19 mouse cellular contexts compared by ENCODE assay signal in the genomic region with DNA sequence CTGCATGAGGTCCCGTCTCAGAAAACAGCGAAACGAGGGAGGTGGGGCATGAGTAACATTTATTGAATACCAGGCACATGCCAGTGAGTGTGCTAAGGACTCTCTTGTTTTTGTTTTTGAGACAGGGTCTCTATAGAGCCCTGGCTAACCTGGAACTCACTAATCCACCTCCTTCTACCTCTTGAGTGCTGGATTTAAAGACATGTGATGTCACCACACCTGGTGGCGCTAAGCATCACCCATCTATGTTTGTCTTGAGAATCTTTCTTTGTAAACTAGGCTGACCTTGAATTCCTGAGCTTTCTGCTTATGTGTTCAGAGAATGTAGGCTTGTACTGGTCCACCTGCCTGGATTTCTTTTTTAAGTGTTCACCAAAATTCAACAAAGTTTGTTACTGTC. TPM values are rescaled to one million over a fixed set of nuclear protein-coding genes. Genes with fewer than 3 reads are reported as not detected.
DNase-seq lines count a peak whose midpoint lies in the region; ATAC-seq lines count a peak whose summit lies in the region.
"Had no signal": no experiment of that assay in that cellular context is flagged by ENCODE, and none has a peak within 500 bp of the region (broad histone marks: within the 10 kb centered on the region; RNA-seq: fewer than 3 reads in every experiment).

No protein-coding gene starts in this region.

- no peaks in the 10 kb centered on the region for H3K27me3 ChIP-seq in liver, embryonic 13.5 days
- H3K27me3 ChIP-seq in liver, embryonic 12.5 days (replicated peaks) = no peaks in the 10 kb centered on the region
- H3K27me3 ChIP-seq: forebrain, embryonic 12.5 days; heart, embryonic 15.5 days; limb, embryonic 15.5 days; midbrain, embryonic 12.5 days; neural tube, embryonic 12.5 days had no signal

- H3K79me2 ChIP-seq in macrophage (ENCODE audit: inconsistent target) = peaks cover 100% of the 10 kb centered on the region

- H3K4me1 ChIP-seq in liver, embryonic 13.5 days (replicated peaks) = peaks cover 47% of the 10 kb centered on the region
- H3K4me1 ChIP-seq in liver, embryonic 12.5 days = peaks cover 61% of the 10 kb centered on the region
- H3K4me1 ChIP-seq: forebrain, embryonic 12.5 days; midbrain, embryonic 12.5 days; neural tube, embryonic 12.5 days had no signal

- no peak for ATAC-seq in liver, embryonic 13.5 days (ENCODE audit: low read depth)
- ATAC-seq in liver, embryonic 12.5 days = no peak
- ATAC-seq: hindbrain, postnatal 0 days had no signal

- intact Hi-C loops in left cerebral cortex, postnatal 4 days (cut with DNase I) = no loop called here

- DNase-seq in liver, embryonic 13.5 days = no peak
- DNase-seq in B cell, adult 2 months = peak; percentile 29 to 30
- DNase-seq in ZHBTc4 (ENCODE audit: low read depth, low spot score) = peak; percentile 57
- DNase-seq in left cerebral cortex, adult 11 months (ENCODE audit: low spot score) = no peak
- no peak for DNase-seq in left cerebral cortex, postnatal 4 days
- DNase-seq: adrenal gland, postnatal 10 days; cerebellum, adult 8-10 months; kidney, postnatal 10 days; layer of hippocampus, postnatal 36 days; lung, postnatal 14 days had no signal

- H3K9ac ChIP-seq in liver, embryonic 13.5 days = no peak overlapping the region
- no peak overlapping the region for H3K9ac ChIP-seq in liver, embryonic 12.5 days
- H3K9ac ChIP-seq: forebrain, embryonic 12.5 days; heart, embryonic 15.5 days; limb, embryonic 15.5 days; midbrain, embryonic 12.5 days; neural tube, embryonic 12.5 days had no signal

- no peaks in the 10 kb centered on the region for H3K9me3 ChIP-seq in liver, embryonic 13.5 days (replicated peaks)
- no peaks in the 10 kb centered on the region for H3K9me3 ChIP-seq in liver, embryonic 12.5 days (replicated peaks)
- H3K9me3 ChIP-seq: forebrain, embryonic 12.5 days; heart, embryonic 15.5 days; limb, embryonic 15.5 days; midbrain, embryonic 12.5 days; neural tube, embryonic 12.5 days had no signal

- WGBS in liver, embryonic 13.5 days (ENCODE audit: insufficient replicate concordance) = 63% methylated on average over 4 of the region's 4 CpGs
- WGBS in liver, embryonic 12.5 days (ENCODE audit: insufficient replicate concordance) = 60% methylated on average over 4 of the region's 4 CpGs
- 59% methylated on average over 4 of the region's 4 CpGs for WGBS in macrophage (ENCODE audit: missing documents)

- peak overlapping the region; percentile 43 for H3K27ac ChIP-seq in liver, embryonic 13.5 days
- H3K27ac ChIP-seq in liver, embryonic 12.5 days = no peak overlapping the region
- peak overlapping the region; percentile 78; the same call in 1 of the 2 replicates for H3K27ac ChIP-seq in macrophage
- H3K27ac ChIP-seq: forebrain, embryonic 12.5 days; heart, embryonic 15.5 days; hindbrain, postnatal 0 days; layer of hippocampus, adult 2 months; limb, embryonic 15.5 days; midbrain, embryonic 12.5 days; neural tube, embryonic 12.5 days had no signal

- no peak overlapping the region for H3K4me2 ChIP-seq in liver, embryonic 13.5 days
- H3K4me2 ChIP-seq in liver, embryonic 12.5 days = no peak overlapping the region
- H3K4me2 ChIP-seq: forebrain, embryonic 12.5 days; heart, embryonic 15.5 days; limb, embryonic 15.5 days; midbrain, embryonic 12.5 days; neural tube, embryonic 12.5 days had no signal

- no peak overlapping the region for H3K4me3 ChIP-seq in liver, embryonic 13.5 days (replicated peaks)
- no peak overlapping the region for H3K4me3 ChIP-seq in liver, embryonic 12.5 days
- no peak overlapping the region for H3K4me3 ChIP-seq in macrophage (ENCODE audit: inconsistent target)
- H3K4me3 ChIP-seq: forebrain, embryonic 12.5 days; heart, embryonic 15.5 days; layer of hippocampus, adult 2 months; limb, embryonic 15.5 days; midbrain, embryonic 12.5 days; neural tube, embryonic 12.5 days had no signal

- H3K36me3 ChIP-seq in liver, embryonic 13.5 days = peaks cover 4% of the 10 kb centered on the region; the same call in 1 of the 2 replicates
- peaks cover 10% of the 10 kb centered on the region; the same call in 1 of the 2 replicates for H3K36me3 ChIP-seq in liver, embryonic 12.5 days
- H3K36me3 ChIP-seq in macrophage (ENCODE audit: inconsistent target) = 0 out of 2 replicates have a peak, but pooled peaks cover 4% of the 10 kb centered on the region
- H3K36me3 ChIP-seq: forebrain, embryonic 12.5 days; heart, embryonic 15.5 days; midbrain, embryonic 12.5 days; neural tube, embryonic 12.5 days had no signal

RNA-seq across cellular contexts. Expression of a gene that starts 10.3 kb away (rescaled TPM):
- 31.3 and 36.9 TPM in 2 replicates for polyA plus RNA-seq in liver, embryonic 13.5 days (2015; fragmentation: Nextera tagmentation; extraction: Ambion mirVana)
- 48.5 and 49.6 TPM in 2 replicates for polyA plus RNA-seq in liver, embryonic 12.5 days (2016; fragmentation: Nextera tagmentation; extraction: Ambion mirVana)
- total RNA-seq in macrophage (2018; cell fraction: chromatin; rRNA removed) = 100 to 1,000 TPM in 20 of 26 experiments, 10 to 100 TPM in 6; 76.3 to 311 (median 116) TPM
- 100 to 1,000 TPM in 11 of 26 experiments, 10 to 100 TPM in 15; 66.6 to 148 (median 87.1) TPM for total RNA-seq in macrophage (2018; cell fraction: cytosol; rRNA removed)
- total RNA-seq in macrophage (2018; cell fraction: nucleus; rRNA removed) = 100 to 1,000 TPM in 10 of 26 experiments, 10 to 100 TPM in 16; 59.1 to 197 (median 89.3) TPM
- polyA plus RNA-seq in macrophage (2018) = 69.9 to 226 TPM (median 125 TPM) in 3 replicates
- 10 to 100 TPM; 19.8 to 20.0 TPM for total RNA-seq in left cerebral cortex, postnatal 4 days (2021)

RNA-seq across cellular contexts. Expression of a gene that starts 14.2 kb away (rescaled TPM):
- polyA plus RNA-seq in liver, embryonic 13.5 days (2015; fragmentation: Nextera tagmentation; extraction: Ambion mirVana) = 25.6 and 29.1 TPM in 2 replicates
- polyA plus RNA-seq in liver, embryonic 12.5 days (2016; fragmentation: Nextera tagmentation; extraction: Ambion mirVana) = 41.9 and 43.4 TPM in 2 replicates
- total RNA-seq in macrophage (2018; cell fraction: chromatin; rRNA removed) = 100 to 1,000 TPM in 16 of 26 experiments, 10 to 100 TPM in 10; 36.1 to 221 (median 126) TPM
- 10 to 100 TPM; 46.0 to 87.7 (median 67.0) TPM for total RNA-seq in macrophage (2018; cell fraction: cytosol; rRNA removed)
- total RNA-seq in macrophage (2018; cell fraction: nucleus; rRNA removed) = 100 to 1,000 TPM in 9 of 26 experiments, 10 to 100 TPM in 17; 40.3 to 134 (median 92.1) TPM
- polyA plus RNA-seq in macrophage (2018) = 45.2 to 55.7 TPM (median 52.7 TPM) in 3 replicates
- 10 to 100 TPM; 81.7 to 84.5 TPM for total RNA-seq in left cerebral cortex, postnatal 4 days (2021)

RNA-seq across cellular contexts. Expression of a gene that starts 31.4 kb away (rescaled TPM):
- polyA plus RNA-seq in liver, embryonic 13.5 days (2015; fragmentation: Nextera tagmentation; extraction: Ambion mirVana) = 17.6 and 19.1 TPM in 2 replicates
- 21.7 and 21.8 TPM in 2 replicates for polyA plus RNA-seq in liver, embryonic 12.5 days (2016; fragmentation: Nextera tagmentation; extraction: Ambion mirVana)
- 1 to 10 TPM; 1.6 to 7.8 (median 3.9) TPM for total RNA-seq in macrophage (2018; cell fraction: chromatin; rRNA removed)
- total RNA-seq in macrophage (2018; cell fraction: cytosol; rRNA removed) = 10 to 100 TPM in 13 of 26 experiments, 1 to 10 TPM in 13; 5.8 to 14.2 (median 10.2) TPM
- total RNA-seq in macrophage (2018; cell fraction: nucleus; rRNA removed) = 10 to 100 TPM in 1 of 26 experiments, 1 to 10 TPM in 25; 2.5 to 12.6 (median 4.3) TPM
- polyA plus RNA-seq in macrophage (2018) = 9.1 to 15.6 TPM (median 9.1 TPM) in 3 replicates
- total RNA-seq in left cerebral cortex, postnatal 4 days (2021) = 10 to 100 TPM; 14.3 to 15.6 TPM

RNA-seq across cellular contexts. Expression of a gene that starts 31.5 kb away (rescaled TPM):
- 14.2 and 15.6 TPM in 2 replicates for polyA plus RNA-seq in liver, embryonic 13.5 days (2015; fragmentation: Nextera tagmentation; extraction: Ambion mirVana)
- polyA plus RNA-seq in liver, embryonic 12.5 days (2016; fragmentation: Nextera tagmentation; extraction: Ambion mirVana) = 16.0 and 18.0 TPM in 2 replicates
- 10 to 100 TPM in 9 of 26 experiments, 1 to 10 TPM in 17; 1.5 to 22.7 (median 7.8) TPM for total RNA-seq in macrophage (2018; cell fraction: chromatin; rRNA removed)
- 10 to 100 TPM; 12.3 to 32.7 (median 20.2) TPM for total RNA-seq in macrophage (2018; cell fraction: cytosol; rRNA removed)
- 10 to 100 TPM in 16 of 26 experiments, 1 to 10 TPM in 10; 2.9 to 27.3 (median 12.2) TPM for total RNA-seq in macrophage (2018; cell fraction: nucleus; rRNA removed)
- 24.7 to 30.5 TPM (median 28.5 TPM) in 3 replicates for polyA plus RNA-seq in macrophage (2018)
- total RNA-seq in left cerebral cortex, postnatal 4 days (2021) = 10 to 100 TPM; 16.5 to 17.9 TPM

RNA-seq across cellular contexts. Expression of a gene that starts 51.1 kb away (rescaled TPM):
- polyA plus RNA-seq in liver, embryonic 13.5 days (2015; fragmentation: Nextera tagmentation; extraction: Ambion mirVana) = 0.61 and 0.85 TPM in 2 replicates
- 1.4 and 1.7 TPM in 2 replicates for polyA plus RNA-seq in liver, embryonic 12.5 days (2016; fragmentation: Nextera tagmentation; extraction: Ambion mirVana)
- total RNA-seq in macrophage (2018; cell fraction: chromatin; rRNA removed) = 100 to 1,000 TPM in 25 of 26 experiments, 10 to 100 TPM in 1; 77.3 to 761 (median 378) TPM
- total RNA-seq in macrophage (2018; cell fraction: cytosol; rRNA removed) = 10 to 100 TPM; 10.8 to 42.1 (median 25.8) TPM
- 100 to 1,000 TPM in 19 of 26 experiments, 10 to 100 TPM in 7; 42.1 to 343 (median 147) TPM for total RNA-seq in macrophage (2018; cell fraction: nucleus; rRNA removed)
- 17.3 to 40.6 TPM (median 20.2 TPM) in 3 replicates for polyA plus RNA-seq in macrophage (2018)
- total RNA-seq in left cerebral cortex, postnatal 4 days (2021) = 10 to 100 TPM; 13.7 to 15.6 TPM

Comparison
In these comparisons a context has a peak if more than half of its experiments do, and no peak if none do; other contexts are left out.
1. DNase-seq: peak in B cell, adult 2 months (2 of 2) and ZHBTc4 (single experiment); none in liver, embryonic 13.5 days (single experiment), left cerebral cortex, adult 11 months (single experiment) and left cerebral cortex, postnatal 4 days (single experiment).